Mouse (Mus musculus) monocyte, adult 5-6 weeks (primary cell): Measurements from ENCODE around the gene Ptchd3. TPM values are rescaled to one million over a fixed set of nuclear protein-coding genes. Genes with fewer than 3 reads are reported as not detected.

Experiments
- total RNA-seq: library from RNA; stranded (forward); fragments of 200-1000, 200-491, 200-594 nt; gene quantifications from 3 replicates; pipeline ENCODE4 v1.2.3, GENCODE M21; 2017

Ptchd3 gene
- total RNA-seq, 1 experiment from 2014 or later = not detected

Other genes starting within 250 kb of the Ptchd3 start
- 9.2 to 22.9 TPM (median 13.1 TPM) in 3 replicates for gene B3gntl1, start 157.1 kb upstream of the Ptchd3 start, total RNA-seq
- 262 to 469 TPM (median 399 TPM) in 3 replicates for gene Metrnl, start 128.7 kb upstream of the Ptchd3 start, total RNA-seq